Mouse (Mus musculus): ENCODE measurements around the gene Itpr3. TPM values are rescaled to one million over a fixed set of nuclear protein-coding genes. Genes with fewer than 3 reads are reported as not detected.

Itpr3 gene
- polyA plus RNA-seq, 1 experiment from 2014 or later, result 0.79 TPM

DNA sequence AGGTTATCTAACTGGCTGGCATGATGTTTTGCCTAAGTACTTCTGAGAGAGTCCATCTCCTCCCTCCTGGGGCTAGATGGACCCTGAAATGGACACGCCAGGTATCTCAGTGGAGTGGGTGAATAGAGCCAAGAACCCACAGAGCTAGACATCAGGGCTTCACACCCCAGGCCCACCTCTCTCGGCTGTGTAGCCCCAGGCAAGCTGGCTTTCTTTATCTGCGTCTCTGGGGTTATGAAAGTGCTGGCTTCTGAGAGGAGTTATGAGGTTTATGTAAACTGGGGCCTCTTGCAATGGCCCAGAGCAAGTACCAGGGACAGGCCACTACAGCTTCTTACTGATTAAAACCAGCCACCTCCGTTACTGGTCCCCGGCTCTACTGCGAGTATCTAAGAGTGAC, 97.8 kb downstream of the Itpr3 start:
- peaks cover 28% of the 10 kb centered on the region for H3K4me1 ChIP-seq (replicated peaks)
- no peaks in the 10 kb centered on the region for H3K27me3 ChIP-seq
- H3K4me3 ChIP-seq, result no peak overlapping the region
- no peak overlapping the region for H3K27ac ChIP-seq (replicated peaks)
- H3K36me3 ChIP-seq, result no peaks in the 10 kb centered on the region
- no peaks in the 10 kb centered on the region for H3K9me3 ChIP-seq
- H3K9ac ChIP-seq, result no peak overlapping the region
- 84% methylated on average over 6 of the region's 6 CpGs for WGBS
- H3K4me2 ChIP-seq, result no peak overlapping the region
- ATAC-seq (ENCODE audit: low FRiP score, low read depth), result no peak

DNA sequence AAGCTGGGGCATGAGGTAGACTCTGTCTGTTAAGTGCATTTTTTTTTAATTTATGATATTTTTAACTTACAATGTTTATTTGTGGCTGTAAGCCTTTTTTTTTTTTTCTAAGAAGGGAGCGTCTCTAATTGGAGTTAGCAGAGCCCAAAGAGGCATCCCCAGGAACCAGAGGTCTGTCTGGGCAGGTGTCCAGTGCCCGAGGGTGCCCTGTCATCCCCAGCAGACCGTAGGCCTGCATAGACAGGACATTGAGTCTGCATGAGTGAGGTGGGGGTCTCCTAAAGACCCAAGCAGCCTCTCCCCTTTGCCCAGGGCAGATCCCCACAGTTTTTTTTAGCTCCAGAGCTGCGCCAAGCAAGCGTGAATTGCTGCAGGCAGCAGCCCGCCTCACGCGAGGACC, 98.6 kb downstream of the Itpr3 start:
- Histone ChIP-seq H3K27ac (replicated peaks) (no peak overlapping the region), H3K36me3 (no peaks in the 10 kb centered on the region), H3K4me3 (no peak overlapping the region), H3K9ac (no peak overlapping the region), H3K4me2 (no peak overlapping the region), H3K27me3 (no peaks in the 10 kb centered on the region), H3K9me3 (no peaks in the 10 kb centered on the region), H3K4me1 (replicated peaks) (peaks cover 19% of the 10 kb centered on the region)
- no peak for ATAC-seq (ENCODE audit: low FRiP score, low read depth)
- 73% methylated on average over 8 of the region's 8 CpGs for WGBS

DNA sequence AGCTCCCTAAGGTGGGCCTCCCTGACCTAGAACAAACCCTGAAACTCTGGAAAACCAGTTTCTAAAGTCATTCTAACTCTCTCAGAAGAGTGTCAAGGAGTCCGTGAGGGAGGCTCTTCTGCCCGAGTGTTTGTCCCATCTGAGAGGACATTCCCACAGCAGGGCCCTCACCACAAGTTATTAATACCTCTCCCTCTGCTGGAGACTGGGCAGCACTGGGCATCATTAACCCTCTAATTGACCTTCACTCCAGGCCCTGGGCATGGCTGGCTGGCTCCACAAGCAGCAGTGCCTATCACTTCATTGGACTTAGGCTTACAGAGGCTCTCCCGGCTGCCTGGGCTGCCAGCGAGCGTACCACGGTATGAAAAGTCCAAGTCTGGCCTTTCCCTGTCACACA, 101.3 kb downstream of the Itpr3 start:
- H3K27ac ChIP-seq (replicated peaks), result no peak overlapping the region
- no peak overlapping the region for H3K4me3 ChIP-seq
- no peak overlapping the region for H3K4me2 ChIP-seq
- no peak for ATAC-seq (ENCODE audit: low FRiP score, low read depth)
- H3K9ac ChIP-seq, result no peak overlapping the region
- peaks cover 14% of the 10 kb centered on the region for H3K4me1 ChIP-seq (replicated peaks)
- no peaks in the 10 kb centered on the region for H3K9me3 ChIP-seq
- H3K36me3 ChIP-seq, result no peaks in the 10 kb centered on the region
- WGBS, result 85% methylated on average over 6 of the region's 6 CpGs
- H3K27me3 ChIP-seq, result no peaks in the 10 kb centered on the region

DNA sequence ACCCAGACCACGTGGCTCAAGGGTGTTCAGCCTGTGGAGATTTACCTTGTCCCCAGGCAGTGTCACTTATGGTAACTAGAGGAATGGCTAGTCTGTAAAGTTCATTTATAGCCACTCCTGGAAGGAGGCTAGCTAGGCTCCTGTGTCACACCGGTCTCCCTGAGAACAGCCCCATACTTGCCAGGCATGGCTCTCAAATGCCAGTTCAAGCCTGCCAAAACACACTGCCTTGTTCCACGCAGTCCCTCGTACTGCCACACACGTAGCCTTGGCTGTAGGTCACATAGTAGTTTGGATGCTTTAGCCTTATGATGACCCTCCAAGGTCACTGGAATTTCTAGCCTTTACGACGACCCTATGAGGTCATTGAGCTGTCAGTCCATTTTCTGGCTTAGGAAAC, 102.1 kb downstream of the Itpr3 start:
- no peak overlapping the region for H3K9ac ChIP-seq
- H3K4me3 ChIP-seq, result no peak overlapping the region
- H3K4me2 ChIP-seq, result no peak overlapping the region
- no peaks in the 10 kb centered on the region for H3K36me3 ChIP-seq
- WGBS, result 83% methylated on average over 7 of the region's 7 CpGs
- peaks cover 12% of the 10 kb centered on the region for H3K4me1 ChIP-seq (replicated peaks)
- H3K27me3 ChIP-seq, result no peaks in the 10 kb centered on the region
- H3K27ac ChIP-seq (replicated peaks), result no peak overlapping the region
- ATAC-seq (ENCODE audit: low FRiP score, low read depth), result no peak
- H3K9me3 ChIP-seq, result no peaks in the 10 kb centered on the region

DNA sequence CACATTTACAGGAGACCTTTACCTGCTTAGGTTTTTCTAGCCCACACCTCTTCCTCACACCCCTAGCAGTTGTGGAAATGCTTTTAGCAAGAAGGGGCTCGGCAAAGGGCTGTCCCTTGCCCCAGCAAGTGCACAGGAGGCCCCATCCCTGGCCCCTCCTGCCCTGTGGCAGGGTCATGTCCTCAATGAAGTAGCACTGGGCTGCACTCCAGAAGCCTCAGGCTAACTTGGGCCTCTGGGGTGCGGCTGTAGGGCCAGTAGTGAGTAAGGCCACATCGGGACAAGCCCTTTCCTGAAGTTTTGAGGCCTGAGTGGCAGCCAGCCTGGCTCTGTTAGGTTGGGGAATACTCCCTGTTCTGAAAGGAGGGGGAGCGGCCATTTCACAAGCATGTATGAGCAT, 103.8 kb downstream of the Itpr3 start:
- Histone ChIP-seq H3K4me2 (no peak overlapping the region), H3K27ac (replicated peaks) (no peak overlapping the region), H3K36me3 (no peaks in the 10 kb centered on the region), H3K27me3 (no peaks in the 10 kb centered on the region), H3K9me3 (no peaks in the 10 kb centered on the region), H3K4me3 (no peak overlapping the region), H3K9ac (no peak overlapping the region), H3K4me1 (replicated peaks) (peaks cover 11% of the 10 kb centered on the region)
- WGBS, result 82% methylated on average over 4 of the region's 4 CpGs
- ATAC-seq (ENCODE audit: low FRiP score, low read depth), result no peak

DNA sequence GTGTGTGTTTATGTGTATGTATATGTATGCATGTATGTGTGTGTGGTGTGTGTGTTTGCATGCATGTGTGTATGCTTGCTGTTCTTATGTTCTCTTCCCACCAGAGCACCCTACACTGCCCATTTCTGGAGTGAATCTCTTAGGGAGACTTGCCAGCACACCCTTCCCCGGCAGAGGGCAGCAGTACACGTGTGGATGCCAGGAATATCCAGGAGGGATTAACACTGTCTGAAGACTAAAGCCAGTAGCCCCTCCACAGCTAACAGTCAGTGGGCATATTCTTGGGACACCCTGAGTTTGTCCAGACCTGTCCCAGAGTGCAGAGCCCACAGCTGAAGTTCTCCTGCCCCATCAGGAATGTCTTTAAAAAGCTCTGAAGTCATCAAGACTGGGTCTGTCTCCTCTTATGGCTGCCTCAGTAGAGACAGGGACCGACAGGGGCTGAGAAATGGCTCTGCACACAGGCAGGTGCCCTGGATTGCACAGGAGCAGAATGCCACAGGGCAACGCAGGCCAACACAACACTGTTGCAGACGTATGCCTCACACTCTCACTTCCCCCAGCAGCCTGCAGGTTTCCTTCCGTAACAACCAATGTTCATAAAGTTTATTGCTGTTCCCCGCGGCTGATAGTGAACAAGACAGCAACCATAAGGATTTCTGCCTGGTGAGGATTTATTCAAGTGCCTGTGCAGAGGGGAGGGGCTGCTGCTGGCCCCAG, 108.1 kb downstream of the Itpr3 start:
- no peaks in the 10 kb centered on the region for H3K27me3 ChIP-seq
- H3K4me3 ChIP-seq, result no peak overlapping the region
- no peaks in the 10 kb centered on the region for H3K9me3 ChIP-seq
- no peak for ATAC-seq (ENCODE audit: low FRiP score, low read depth)
- H3K9ac ChIP-seq, result no peak overlapping the region
- peaks cover 11% of the 10 kb centered on the region for H3K4me1 ChIP-seq (replicated peaks)
- no peak overlapping the region for H3K27ac ChIP-seq (replicated peaks)
- WGBS, result 63% methylated on average over 8 of the region's 8 CpGs
- H3K36me3 ChIP-seq, result no peaks in the 10 kb centered on the region
- no peak overlapping the region for H3K4me2 ChIP-seq

DNA sequence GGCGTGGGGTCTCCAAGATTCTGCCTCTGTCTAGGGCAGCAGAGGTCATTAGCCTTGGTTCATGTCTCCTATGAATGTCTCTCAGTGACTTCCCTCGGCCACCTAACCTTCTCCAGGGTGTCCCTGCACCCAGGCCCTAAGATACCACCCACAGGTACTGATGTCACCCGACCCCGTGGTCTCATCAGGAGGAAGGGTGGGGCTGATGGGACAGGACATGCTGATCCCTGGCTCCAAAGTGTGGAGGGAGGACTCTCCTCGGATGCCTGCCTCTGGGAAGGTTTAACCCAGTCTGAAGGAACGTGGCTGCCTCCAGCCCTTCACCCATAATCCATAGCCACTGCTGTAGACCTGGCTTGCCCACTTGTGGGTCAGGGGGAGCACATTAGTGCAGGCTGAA, 109.8 kb downstream of the Itpr3 start:
- no peak overlapping the region for H3K27ac ChIP-seq (replicated peaks)
- no peak overlapping the region for H3K4me2 ChIP-seq
- no peak for ATAC-seq (ENCODE audit: low FRiP score, low read depth)
- 83% methylated on average over 6 of the region's 6 CpGs for WGBS
- peaks cover 11% of the 10 kb centered on the region for H3K4me1 ChIP-seq (replicated peaks)
- H3K9ac ChIP-seq, result no peak overlapping the region
- no peak overlapping the region for H3K4me3 ChIP-seq
- no peaks in the 10 kb centered on the region for H3K27me3 ChIP-seq
- H3K36me3 ChIP-seq, result no peaks in the 10 kb centered on the region
- no peaks in the 10 kb centered on the region for H3K9me3 ChIP-seq

DNA sequence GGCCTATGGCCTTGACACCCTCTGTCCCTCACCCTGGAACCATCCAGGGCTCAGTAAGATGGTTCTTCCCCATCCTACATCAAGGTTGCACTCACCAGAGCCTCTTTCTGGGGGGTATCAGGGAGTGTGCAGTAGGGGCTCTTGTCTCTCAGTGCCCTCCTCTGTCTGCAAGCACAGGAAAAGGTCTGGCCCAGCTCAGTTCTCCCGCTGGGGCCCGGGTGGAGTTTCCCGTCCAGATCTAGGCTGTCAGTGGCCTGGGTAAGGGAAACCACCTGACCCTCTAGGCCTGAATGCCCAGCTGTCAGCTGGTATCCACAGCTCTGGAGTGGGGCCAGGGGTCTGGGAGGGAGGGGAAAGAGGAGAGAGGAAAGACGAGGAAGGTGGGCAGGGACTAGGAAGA, 110.4 kb downstream of the Itpr3 start, which contains the start of gene Ip6k3:
Ip6k3 (minus strand) TSS at position 251 of the 400 bp plus-strand sequence.
- no peak within 1 kb of the TSS for H3K4me2 ChIP-seq
- H3K4me3 ChIP-seq, result no peak within 1 kb of the TSS
- H3K27ac ChIP-seq (replicated peaks), result no peak within 1 kb of the TSS
- peaks cover 11% of the 10 kb centered on the region for H3K4me1 ChIP-seq (replicated peaks)
- H3K36me3 ChIP-seq, result no peaks in the 10 kb centered on the region
- 52% methylated on average over 4 of the region's 4 CpGs for WGBS
- H3K9ac ChIP-seq, result no peak within 1 kb of the TSS
- H3K9me3 ChIP-seq, result no peaks in the 10 kb centered on the region
- ATAC-seq (ENCODE audit: low FRiP score, low read depth), result no peak
- H3K27me3 ChIP-seq, result no peaks in the 10 kb centered on the region

DNA sequence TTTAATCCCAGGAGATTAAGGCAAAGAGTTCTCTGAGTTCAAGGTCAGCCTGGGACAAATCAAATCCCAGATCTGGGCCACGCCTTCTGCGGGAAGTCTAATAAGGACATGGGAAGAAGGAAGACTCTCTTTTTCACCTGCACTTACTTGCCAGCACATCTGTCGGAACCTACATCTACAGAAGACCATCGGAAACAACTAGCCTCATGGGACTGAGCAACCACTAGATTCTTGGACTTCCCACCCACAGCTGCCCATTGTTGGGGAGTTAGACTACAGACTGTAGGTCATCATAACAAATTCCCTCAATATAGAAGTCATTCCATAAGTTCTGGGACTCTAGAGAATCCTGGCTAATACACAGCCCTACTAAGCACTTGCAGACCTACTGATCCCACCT, 111.5 kb downstream of the Itpr3 start:
- Histone ChIP-seq H3K4me1 (replicated peaks) (peaks cover 4% of the 10 kb centered on the region; the same call in 1 of the 2 replicates), H3K36me3 (no peaks in the 10 kb centered on the region), H3K9me3 (no peaks in the 10 kb centered on the region), H3K27ac (replicated peaks) (no peak overlapping the region), H3K4me2 (no peak overlapping the region), H3K27me3 (no peaks in the 10 kb centered on the region), H3K9ac (no peak overlapping the region), H3K4me3 (no peak overlapping the region)
- ATAC-seq (ENCODE audit: low FRiP score, low read depth), result no peak
- WGBS, result 95% methylated on average over 4 of the region's 4 CpGs

DNA sequence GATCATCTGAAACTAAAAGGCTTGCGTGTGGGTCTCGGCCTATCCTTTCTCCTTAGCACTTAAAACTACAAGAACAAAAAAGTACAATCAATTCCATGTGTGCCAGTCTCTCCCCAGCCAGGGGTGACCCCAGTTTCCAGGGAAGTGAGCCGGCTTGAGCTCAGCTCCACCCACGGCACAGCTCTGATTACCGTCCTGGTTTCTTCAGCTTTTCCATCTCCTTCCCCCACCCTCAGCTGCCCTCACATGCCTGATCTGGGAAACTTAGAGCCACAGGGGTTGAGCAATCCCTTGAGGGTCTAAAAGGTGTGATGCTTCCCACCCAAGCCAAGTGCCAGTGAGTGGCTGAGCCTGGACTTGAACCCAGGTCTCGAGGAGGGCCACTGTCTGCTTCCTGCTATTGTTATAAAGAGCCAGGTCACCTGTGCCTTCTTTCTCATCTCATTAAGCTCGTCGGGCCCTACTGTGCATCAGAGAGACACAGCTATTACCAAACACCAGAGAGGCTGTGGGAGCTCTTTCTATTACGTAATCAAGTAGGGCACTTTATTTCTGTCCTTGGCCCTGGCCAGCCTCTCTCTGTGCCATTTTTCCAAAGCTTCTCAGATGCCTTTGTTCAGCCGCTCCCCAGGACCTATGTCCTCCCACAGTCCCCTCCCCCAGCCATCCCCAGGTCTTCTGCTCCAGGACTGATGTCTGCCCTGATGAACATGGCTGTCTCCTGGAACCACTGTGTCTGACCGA, 113.0 kb downstream of the Itpr3 start:
- Histone ChIP-seq H3K27ac (replicated peaks) (no peak overlapping the region), H3K27me3 (no peaks in the 10 kb centered on the region), H3K9me3 (no peaks in the 10 kb centered on the region), H3K36me3 (no peaks in the 10 kb centered on the region), H3K4me3 (no peak overlapping the region), H3K4me1 (replicated peaks) (peaks cover under 1% of the 10 kb centered on the region), H3K9ac (no peak overlapping the region), H3K4me2 (no peak overlapping the region)
- ATAC-seq (ENCODE audit: low FRiP score, low read depth), result no peak
- WGBS, result 72% methylated on average over 11 of the region's 11 CpGs

DNA sequence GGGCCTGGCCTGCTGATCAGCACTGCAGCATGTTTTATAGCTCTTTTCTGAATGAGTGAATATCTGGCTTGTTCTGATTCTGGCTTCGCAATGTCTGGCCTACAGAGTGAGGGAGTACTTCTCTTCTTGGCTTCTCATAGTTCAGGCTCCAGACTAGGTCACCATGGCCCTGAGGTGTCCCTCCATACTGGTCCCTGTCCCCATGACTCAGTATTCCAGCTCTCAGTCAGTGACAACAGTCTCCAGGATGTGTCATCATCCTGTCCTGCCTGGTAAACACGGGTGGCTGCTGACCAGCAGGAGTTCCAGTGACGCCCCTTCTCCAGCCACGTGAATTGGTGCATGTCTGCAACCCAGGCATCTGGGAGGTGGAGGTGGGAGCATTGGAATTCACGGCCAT, 114.0 kb downstream of the Itpr3 start:
- 78% methylated on average over 5 of the region's 5 CpGs for WGBS
- no peak overlapping the region for H3K9ac ChIP-seq

More for the DNA sequence above, 114.0 kb downstream of the Itpr3 start:
- H3K4me3 ChIP-seq, result no peak overlapping the region
- H3K4me1 ChIP-seq (replicated peaks), result peaks cover 10% of the 10 kb centered on the region
- H3K27ac ChIP-seq (replicated peaks), result no peak overlapping the region
- ATAC-seq (ENCODE audit: low FRiP score, low read depth), result no peak
- H3K4me2 ChIP-seq, result no peak overlapping the region
- no peaks in the 10 kb centered on the region for H3K27me3 ChIP-seq
- no peaks in the 10 kb centered on the region for H3K36me3 ChIP-seq
- no peaks in the 10 kb centered on the region for H3K9me3 ChIP-seq
